Mouse (Mus musculus): ENCODE measurements at regions not wholly inside any gene's neighbourhood (a gene's known extent, or its start where the extent isn't known, plus 50 kb on each side); places are given as distances from the start of the nearest gene placed in this dataset.

DNA sequence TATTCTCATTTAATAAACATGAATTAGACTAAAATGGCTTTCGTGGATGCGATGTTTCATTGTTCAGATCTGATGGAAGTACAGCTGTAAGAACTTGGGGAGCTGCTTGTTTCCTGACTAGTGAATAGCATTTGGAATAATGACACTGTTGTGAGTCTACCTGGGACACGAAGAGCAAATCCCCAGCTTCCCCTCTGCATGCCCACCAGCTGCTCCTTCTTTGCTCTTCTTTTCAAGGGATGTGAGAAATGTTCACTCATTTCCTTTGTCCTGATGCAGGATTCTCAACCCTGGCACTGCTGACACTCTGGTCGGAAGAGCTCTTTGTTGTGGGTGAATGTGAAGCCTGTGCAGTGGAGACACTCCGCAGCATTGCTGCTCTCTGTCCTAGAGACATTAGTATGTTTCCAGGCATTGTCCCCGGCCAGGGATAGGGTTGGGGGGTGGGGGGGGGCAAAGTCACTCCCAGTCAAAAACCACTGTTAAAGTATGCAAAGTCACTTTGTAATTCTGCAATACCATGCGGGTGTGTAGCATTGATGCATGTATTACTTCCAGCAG lies 334.1 kb downstream of the Mex3b start:
- H3K27ac ChIP-seq (ENCODE audit: control insufficient read depth, insufficient read depth, low read length), result no peak overlapping the region

GRCm38 (mm10) chr7:83201768-83202493 lies 334.8 kb downstream of the Mex3b start:
- 45% methylated on average over 11 of the region's 11 CpGs for WGBS
- no peak overlapping the region for H3K4me3 ChIP-seq (ENCODE audit: control insufficient read depth, insufficient read depth, low read length)
- no peak for DNase-seq

More for the DNA sequence above, 334.1 kb downstream of the Mex3b start:
- H3K4me1 ChIP-seq (replicated peaks; ENCODE audit: control insufficient read depth, insufficient read depth, low read length), result 0 out of 2 replicates have a peak, but pooled peaks cover 3% of the 10 kb centered on the region
- no peak overlapping the region for H3K4me3 ChIP-seq (ENCODE audit: control insufficient read depth, insufficient read depth, low read length)
- no peak for DNase-seq
- no peaks in the 10 kb centered on the region for H3K36me3 ChIP-seq (ENCODE audit: control insufficient read depth, insufficient read depth, low read length)
- H3K27me3 ChIP-seq (ENCODE audit: control insufficient read depth, insufficient read depth, low read length), result no peaks in the 10 kb centered on the region
- TF ChIP-seq CTCF (IDR thresholded peaks at IDR 0.05; ENCODE audit: borderline replicate concordance, control insufficient read depth, extremely low read depth, insufficient read depth, low read length, poor library complexity) (no peak), POLR2A (IDR thresholded peaks at IDR 0.05; ENCODE audit: control insufficient read depth, extremely low read depth, insufficient read depth, low read length, poor library complexity) (no peak)
- 62% methylated on average over 7 of the region's 7 CpGs for WGBS

GRCm38 (mm10) chr7:83203311-83204012 lies 336.3 kb downstream of the Mex3b start:
- H3K27ac ChIP-seq (ENCODE audit: control insufficient read depth, insufficient read depth, low read length), result no peak overlapping the region
- 0 out of 2 replicates have a peak, but pooled peaks cover 3% of the 10 kb centered on the region for H3K4me1 ChIP-seq (replicated peaks; ENCODE audit: control insufficient read depth, insufficient read depth, low read length)
- H3K36me3 ChIP-seq (ENCODE audit: control insufficient read depth, insufficient read depth, low read length), result no peaks in the 10 kb centered on the region
- no peaks in the 10 kb centered on the region for H3K27me3 ChIP-seq (ENCODE audit: control insufficient read depth, insufficient read depth, low read length)
- no peak for DNase-seq
- 84% methylated on average over 10 of the region's 10 CpGs for WGBS
- H3K4me3 ChIP-seq (ENCODE audit: control insufficient read depth, insufficient read depth, low read length), result no peak overlapping the region
- TF ChIP-seq POLR2A (IDR thresholded peaks at IDR 0.05; ENCODE audit: control insufficient read depth, extremely low read depth, insufficient read depth, low read length, poor library complexity), result no peak
- TF ChIP-seq CTCF (IDR thresholded peaks at IDR 0.05; ENCODE audit: borderline replicate concordance, control insufficient read depth, extremely low read depth, insufficient read depth, low read length, poor library complexity), result no peak

More at GRCm38 (mm10) chr7:83201768-83202493, 334.8 kb downstream of the Mex3b start:
- Histone ChIP-seq H3K27ac (ENCODE audit: control insufficient read depth, insufficient read depth, low read length) (no peak overlapping the region), H3K36me3 (ENCODE audit: control insufficient read depth, insufficient read depth, low read length) (no peaks in the 10 kb centered on the region), H3K4me1 (replicated peaks; ENCODE audit: control insufficient read depth, insufficient read depth, low read length) (0 out of 2 replicates have a peak, but pooled peaks cover 3% of the 10 kb centered on the region), H3K27me3 (ENCODE audit: control insufficient read depth, insufficient read depth, low read length) (no peaks in the 10 kb centered on the region)
- TF ChIP-seq CTCF (IDR thresholded peaks at IDR 0.05; ENCODE audit: borderline replicate concordance, control insufficient read depth, extremely low read depth, insufficient read depth, low read length, poor library complexity) (no peak), POLR2A (IDR thresholded peaks at IDR 0.05; ENCODE audit: control insufficient read depth, extremely low read depth, insufficient read depth, low read length, poor library complexity) (no peak)

DNA sequence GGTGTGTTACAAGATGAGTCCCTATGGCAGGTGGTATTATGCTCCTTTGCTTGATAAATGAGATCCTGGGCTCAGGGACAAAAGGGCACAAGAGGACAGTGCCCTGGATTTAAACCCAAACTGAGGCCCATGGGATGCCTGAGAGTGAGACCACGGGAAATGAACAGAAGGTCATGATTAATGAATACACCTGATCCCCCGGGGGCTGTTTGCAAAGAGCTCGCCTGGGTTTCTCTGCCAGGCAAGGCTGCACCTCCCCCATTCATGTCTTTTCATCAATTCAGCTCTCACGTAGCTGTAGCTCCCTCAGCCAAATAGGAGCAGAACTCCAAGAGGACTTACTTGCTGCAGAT lies 336.9 kb downstream of the Mex3b start:
- 76% methylated on average over 4 of the region's 4 CpGs for WGBS
- H3K4me1 ChIP-seq (replicated peaks; ENCODE audit: control insufficient read depth, insufficient read depth, low read length), result 0 out of 2 replicates have a peak, but pooled peaks cover 3% of the 10 kb centered on the region
- no peak for TF ChIP-seq POLR2A (IDR thresholded peaks at IDR 0.05; ENCODE audit: control insufficient read depth, extremely low read depth, insufficient read depth, low read length, poor library complexity)
- no peak for TF ChIP-seq CTCF (IDR thresholded peaks at IDR 0.05; ENCODE audit: borderline replicate concordance, control insufficient read depth, extremely low read depth, insufficient read depth, low read length, poor library complexity)
- no peaks in the 10 kb centered on the region for H3K36me3 ChIP-seq (ENCODE audit: control insufficient read depth, insufficient read depth, low read length)
- DNase-seq, result no peak
- H3K27me3 ChIP-seq (ENCODE audit: control insufficient read depth, insufficient read depth, low read length), result no peaks in the 10 kb centered on the region
- no peak overlapping the region for H3K27ac ChIP-seq (ENCODE audit: control insufficient read depth, insufficient read depth, low read length)
- H3K4me3 ChIP-seq (ENCODE audit: control insufficient read depth, insufficient read depth, low read length), result no peak overlapping the region

DNA sequence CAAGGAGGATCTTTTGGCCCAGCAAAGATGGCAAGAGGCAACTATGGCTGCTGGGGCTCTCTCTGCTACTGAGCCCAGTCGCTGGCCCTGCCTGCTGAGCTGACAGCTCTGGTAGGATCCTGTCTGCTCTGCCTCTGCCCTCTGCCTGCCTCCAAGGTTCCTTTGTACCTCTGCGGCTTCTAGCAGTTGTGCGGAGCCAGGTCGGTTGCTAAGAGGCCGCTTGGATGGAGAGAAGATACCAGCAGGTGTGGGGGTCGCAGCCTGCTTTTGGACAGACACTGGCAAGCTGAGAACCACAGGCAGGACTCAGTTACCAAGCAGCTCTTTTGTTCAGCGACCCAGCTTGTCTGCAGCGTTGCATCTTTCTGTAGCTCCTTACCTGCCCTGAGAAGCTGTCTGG lies 337.6 kb downstream of the Mex3b start:
- Histone ChIP-seq H3K27me3 (ENCODE audit: control insufficient read depth, insufficient read depth, low read length) (no peaks in the 10 kb centered on the region), H3K36me3 (ENCODE audit: control insufficient read depth, insufficient read depth, low read length) (no peaks in the 10 kb centered on the region), H3K4me1 (replicated peaks; ENCODE audit: control insufficient read depth, insufficient read depth, low read length) (0 out of 2 replicates have a peak, but pooled peaks cover 3% of the 10 kb centered on the region), H3K4me3 (ENCODE audit: control insufficient read depth, insufficient read depth, low read length) (no peak overlapping the region), H3K27ac (ENCODE audit: control insufficient read depth, insufficient read depth, low read length) (no peak overlapping the region)
- DNase-seq, result no peak
- WGBS, result 69% methylated on average over 8 of the region's 8 CpGs
- TF ChIP-seq CTCF (IDR thresholded peaks at IDR 0.05; ENCODE audit: borderline replicate concordance, control insufficient read depth, extremely low read depth, insufficient read depth, low read length, poor library complexity), result no peak
- TF ChIP-seq POLR2A (IDR thresholded peaks at IDR 0.05; ENCODE audit: control insufficient read depth, extremely low read depth, insufficient read depth, low read length, poor library complexity), result no peak

DNA sequence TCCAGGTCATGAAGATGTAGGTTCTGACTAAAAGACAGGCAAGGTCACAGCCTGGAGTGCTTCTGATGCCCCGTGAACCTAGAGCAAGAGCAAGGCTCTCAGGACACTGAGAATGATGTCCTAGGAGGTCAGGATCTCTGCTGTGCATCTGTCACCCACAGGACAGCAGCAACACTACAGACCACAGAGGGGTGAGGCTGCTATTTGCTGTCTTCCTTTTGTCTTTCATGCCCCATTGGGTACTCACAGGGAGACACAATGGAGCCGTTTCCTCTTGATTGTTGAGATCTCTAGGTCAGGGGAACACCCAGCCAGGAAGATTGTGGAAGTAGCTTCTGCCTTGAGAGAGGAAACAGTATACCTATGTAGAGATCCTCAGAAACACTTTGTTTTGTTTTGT lies 339.9 kb downstream of the Mex3b start:
- 0 out of 2 replicates have a peak, but pooled peaks cover under 1% of the 10 kb centered on the region for H3K4me1 ChIP-seq (replicated peaks; ENCODE audit: control insufficient read depth, insufficient read depth, low read length)
- TF ChIP-seq POLR2A (IDR thresholded peaks at IDR 0.05; ENCODE audit: control insufficient read depth, extremely low read depth, insufficient read depth, low read length, poor library complexity) (no peak), CTCF (IDR thresholded peaks at IDR 0.05; ENCODE audit: borderline replicate concordance, control insufficient read depth, extremely low read depth, insufficient read depth, low read length, poor library complexity) (no peak)
- 76% methylated on average over 2 of the region's 2 CpGs for WGBS
- DNase-seq, result no peak
- no peaks in the 10 kb centered on the region for H3K27me3 ChIP-seq (ENCODE audit: control insufficient read depth, insufficient read depth, low read length)
- H3K4me3 ChIP-seq (ENCODE audit: control insufficient read depth, insufficient read depth, low read length), result no peak overlapping the region
- H3K36me3 ChIP-seq (ENCODE audit: control insufficient read depth, insufficient read depth, low read length), result no peaks in the 10 kb centered on the region
- H3K27ac ChIP-seq (ENCODE audit: control insufficient read depth, insufficient read depth, low read length), result no peak overlapping the region
